Mouse (Mus musculus): ENCODE data around the gene Dthd1. TPM values are rescaled to one million over a fixed set of nuclear protein-coding genes. Genes with fewer than 3 reads are reported as not detected.

Gene Dthd1
- polyA plus RNA-seq, 1 experiment from 2014 or later: not detected

GRCm38 (mm10) chr5:62854361-62854844 is 40.8 kb downstream of the Dthd1 start:
- H3K4me2 ChIP-seq (ENCODE audit: low read depth, low read length): no peak overlapping the region
- no peaks in the 10 kb centered on the region for H3K4me1 ChIP-seq (ENCODE audit: control insufficient read depth, insufficient read depth, low read length)
- no peak overlapping the region for H3K4me3 ChIP-seq (ENCODE audit: low read length)
- no peaks in the 10 kb centered on the region for H3K36me3 ChIP-seq (ENCODE audit: control insufficient read depth, insufficient read depth, low read length)
- H3K9me3 ChIP-seq (ENCODE audit: control insufficient read depth, low read length): no peaks in the 10 kb centered on the region
- no peak overlapping the region for H3K9ac ChIP-seq (ENCODE audit: low read depth, low read length)
- 90% methylated on average over 4 of the region's 4 CpGs for WGBS
- ATAC-seq: no peak
- H3K27me3 ChIP-seq (replicated peaks; ENCODE audit: control insufficient read depth, insufficient read depth, low read length): no peaks in the 10 kb centered on the region
- H3K27ac ChIP-seq (ENCODE audit: low read length): no peak overlapping the region

- H3K4me3 ChIP-seq (ENCODE audit: low read length): no peak overlapping the region
- H3K9ac ChIP-seq (ENCODE audit: low read depth, low read length): no peak overlapping the region
- no peaks in the 10 kb centered on the region for H3K4me1 ChIP-seq (ENCODE audit: control insufficient read depth, insufficient read depth, low read length)
- 81% methylated on average over 1 of the region's 1 CpGs for WGBS
- no peak for ATAC-seq
- no peaks in the 10 kb centered on the region for H3K27me3 ChIP-seq (replicated peaks; ENCODE audit: control insufficient read depth, insufficient read depth, low read length)
- H3K4me2 ChIP-seq (ENCODE audit: low read depth, low read length): no peak overlapping the region
- no peak overlapping the region for H3K27ac ChIP-seq (ENCODE audit: low read length)
- H3K9me3 ChIP-seq (ENCODE audit: control insufficient read depth, low read length): no peaks in the 10 kb centered on the region
- no peaks in the 10 kb centered on the region for H3K36me3 ChIP-seq (ENCODE audit: control insufficient read depth, insufficient read depth, low read length)
Measured at GRCm38 (mm10) chr5:62857502-62857901, 43.9 kb downstream of the Dthd1 start.

GRCm38 (mm10) chr5:62858282-62858681 is 44.7 kb downstream of the Dthd1 start:
- H3K4me3 ChIP-seq (ENCODE audit: low read length): no peak overlapping the region
- no peaks in the 10 kb centered on the region for H3K36me3 ChIP-seq (ENCODE audit: control insufficient read depth, insufficient read depth, low read length)
- H3K27me3 ChIP-seq (replicated peaks; ENCODE audit: control insufficient read depth, insufficient read depth, low read length): no peaks in the 10 kb centered on the region
- no peaks in the 10 kb centered on the region for H3K9me3 ChIP-seq (ENCODE audit: control insufficient read depth, low read length)
- WGBS: 51% methylated on average over 2 of the region's 2 CpGs
- no peaks in the 10 kb centered on the region for H3K4me1 ChIP-seq (ENCODE audit: control insufficient read depth, insufficient read depth, low read length)
- ATAC-seq: no peak
- no peak overlapping the region for H3K4me2 ChIP-seq (ENCODE audit: low read depth, low read length)
- no peak overlapping the region for H3K9ac ChIP-seq (ENCODE audit: low read depth, low read length)
- H3K27ac ChIP-seq (ENCODE audit: low read length): no peak overlapping the region

- ATAC-seq: no peak
- H3K4me3 ChIP-seq (ENCODE audit: low read length): no peak overlapping the region
- no peak overlapping the region for H3K4me2 ChIP-seq (ENCODE audit: low read depth, low read length)
Measured at GRCm38 (mm10) chr5:62864348-62864747, 50.7 kb downstream of the Dthd1 start.

GRCm38 (mm10) chr5:62867003-62867402 is 53.4 kb downstream of the Dthd1 start:
- no peaks in the 10 kb centered on the region for H3K36me3 ChIP-seq (ENCODE audit: control insufficient read depth, insufficient read depth, low read length)
- no peak overlapping the region for H3K4me2 ChIP-seq (ENCODE audit: low read depth, low read length)
- H3K4me1 ChIP-seq (ENCODE audit: control insufficient read depth, insufficient read depth, low read length): no peaks in the 10 kb centered on the region
- H3K4me3 ChIP-seq (ENCODE audit: low read length): no peak overlapping the region
- no peak for ATAC-seq
- no peaks in the 10 kb centered on the region for H3K27me3 ChIP-seq (replicated peaks; ENCODE audit: control insufficient read depth, insufficient read depth, low read length)
- no peak overlapping the region for H3K27ac ChIP-seq (ENCODE audit: low read length)
- no peaks in the 10 kb centered on the region for H3K9me3 ChIP-seq (ENCODE audit: control insufficient read depth, low read length)
- H3K9ac ChIP-seq (ENCODE audit: low read depth, low read length): no peak overlapping the region

More at GRCm38 (mm10) chr5:62864348-62864747, 50.7 kb downstream of the Dthd1 start:
- no peak overlapping the region for H3K9ac ChIP-seq (ENCODE audit: low read depth, low read length)
- no peak overlapping the region for H3K27ac ChIP-seq (ENCODE audit: low read length)
- no peaks in the 10 kb centered on the region for H3K27me3 ChIP-seq (replicated peaks; ENCODE audit: control insufficient read depth, insufficient read depth, low read length)
- WGBS: 67% methylated on average over 3 of the region's 3 CpGs
- H3K4me1 ChIP-seq (ENCODE audit: control insufficient read depth, insufficient read depth, low read length): no peaks in the 10 kb centered on the region
- H3K9me3 ChIP-seq (ENCODE audit: control insufficient read depth, low read length): no peaks in the 10 kb centered on the region
- no peaks in the 10 kb centered on the region for H3K36me3 ChIP-seq (ENCODE audit: control insufficient read depth, insufficient read depth, low read length)

- H3K27me3 ChIP-seq (replicated peaks; ENCODE audit: control insufficient read depth, insufficient read depth, low read length): no peaks in the 10 kb centered on the region
- H3K4me2 ChIP-seq (ENCODE audit: low read depth, low read length): no peak overlapping the region
- no peaks in the 10 kb centered on the region for H3K9me3 ChIP-seq (ENCODE audit: control insufficient read depth, low read length)
- H3K4me1 ChIP-seq (ENCODE audit: control insufficient read depth, insufficient read depth, low read length): no peaks in the 10 kb centered on the region
- 43% methylated on average over 1 of the region's 1 CpGs for WGBS
- no peaks in the 10 kb centered on the region for H3K36me3 ChIP-seq (ENCODE audit: control insufficient read depth, insufficient read depth, low read length)
- H3K4me3 ChIP-seq (ENCODE audit: low read length): no peak overlapping the region
- H3K27ac ChIP-seq (ENCODE audit: low read length): no peak overlapping the region
- no peak overlapping the region for H3K9ac ChIP-seq (ENCODE audit: low read depth, low read length)
- no peak for ATAC-seq
Measured at GRCm38 (mm10) chr5:62879530-62879929, 65.9 kb downstream of the Dthd1 start.

- no peaks in the 10 kb centered on the region for H3K9me3 ChIP-seq (ENCODE audit: control insufficient read depth, low read length)
- no peaks in the 10 kb centered on the region for H3K36me3 ChIP-seq (ENCODE audit: control insufficient read depth, insufficient read depth, low read length)
- H3K27ac ChIP-seq (ENCODE audit: low read length): no peak overlapping the region
- 52% methylated on average over 3 of the region's 3 CpGs for WGBS
- H3K4me1 ChIP-seq (ENCODE audit: control insufficient read depth, insufficient read depth, low read length): no peaks in the 10 kb centered on the region
- no peaks in the 10 kb centered on the region for H3K27me3 ChIP-seq (replicated peaks; ENCODE audit: control insufficient read depth, insufficient read depth, low read length)
- no peak overlapping the region for H3K9ac ChIP-seq (ENCODE audit: low read depth, low read length)
- ATAC-seq: no peak
- H3K4me2 ChIP-seq (ENCODE audit: low read depth, low read length): no peak overlapping the region
- no peak overlapping the region for H3K4me3 ChIP-seq (ENCODE audit: low read length)
Measured at GRCm38 (mm10) chr5:62895326-62895725, 81.7 kb downstream of the Dthd1 start.

GRCm38 (mm10) chr5:62906954-62907353 is 93.3 kb downstream of the Dthd1 start:
- Histone ChIP-seq H3K27me3 (replicated peaks; ENCODE audit: control insufficient read depth, insufficient read depth, low read length) (no peaks in the 10 kb centered on the region), H3K4me3 (ENCODE audit: low read length) (no peak overlapping the region), H3K4me1 (ENCODE audit: control insufficient read depth, insufficient read depth, low read length) (no peaks in the 10 kb centered on the region), H3K9ac (ENCODE audit: low read depth, low read length) (no peak overlapping the region), H3K27ac (ENCODE audit: low read length) (no peak overlapping the region), H3K9me3 (ENCODE audit: control insufficient read depth, low read length) (no peaks in the 10 kb centered on the region), H3K4me2 (ENCODE audit: low read depth, low read length) (no peak overlapping the region), H3K36me3 (ENCODE audit: control insufficient read depth, insufficient read depth, low read length) (no peaks in the 10 kb centered on the region)
- ATAC-seq: no peak
- 79% methylated on average over 2 of the region's 2 CpGs for WGBS

- Histone ChIP-seq H3K36me3 (ENCODE audit: control insufficient read depth, insufficient read depth, low read length) (no peaks in the 10 kb centered on the region), H3K4me2 (ENCODE audit: low read depth, low read length) (no peak overlapping the region), H3K9ac (ENCODE audit: low read depth, low read length) (no peak overlapping the region), H3K9me3 (ENCODE audit: control insufficient read depth, low read length) (no peaks in the 10 kb centered on the region), H3K27ac (ENCODE audit: low read length) (no peak overlapping the region), H3K27me3 (replicated peaks; ENCODE audit: control insufficient read depth, insufficient read depth, low read length) (no peaks in the 10 kb centered on the region), H3K4me3 (ENCODE audit: low read length) (no peak overlapping the region), H3K4me1 (ENCODE audit: control insufficient read depth, insufficient read depth, low read length) (no peaks in the 10 kb centered on the region)
- no peak for ATAC-seq
- WGBS: 87% methylated on average over 5 of the region's 5 CpGs
Measured at GRCm38 (mm10) chr5:62909074-62909473, 95.5 kb downstream of the Dthd1 start.

GRCm38 (mm10) chr5:62924616-62925015 is 111.0 kb downstream of the Dthd1 start:
- H3K4me2 ChIP-seq (ENCODE audit: low read depth, low read length): no peak overlapping the region
- no peaks in the 10 kb centered on the region for H3K27me3 ChIP-seq (replicated peaks; ENCODE audit: control insufficient read depth, insufficient read depth, low read length)
- H3K27ac ChIP-seq (ENCODE audit: low read length): no peak overlapping the region
- no peaks in the 10 kb centered on the region for H3K9me3 ChIP-seq (ENCODE audit: control insufficient read depth, low read length)
- H3K36me3 ChIP-seq (ENCODE audit: control insufficient read depth, insufficient read depth, low read length): no peaks in the 10 kb centered on the region
- H3K4me1 ChIP-seq (ENCODE audit: control insufficient read depth, insufficient read depth, low read length): no peaks in the 10 kb centered on the region
- ATAC-seq: no peak
- H3K4me3 ChIP-seq (ENCODE audit: low read length): no peak overlapping the region
- no peak overlapping the region for H3K9ac ChIP-seq (ENCODE audit: low read depth, low read length)

Data from intestine, embryonic 16.5 days (tissue).